In the genomic region with DNA sequence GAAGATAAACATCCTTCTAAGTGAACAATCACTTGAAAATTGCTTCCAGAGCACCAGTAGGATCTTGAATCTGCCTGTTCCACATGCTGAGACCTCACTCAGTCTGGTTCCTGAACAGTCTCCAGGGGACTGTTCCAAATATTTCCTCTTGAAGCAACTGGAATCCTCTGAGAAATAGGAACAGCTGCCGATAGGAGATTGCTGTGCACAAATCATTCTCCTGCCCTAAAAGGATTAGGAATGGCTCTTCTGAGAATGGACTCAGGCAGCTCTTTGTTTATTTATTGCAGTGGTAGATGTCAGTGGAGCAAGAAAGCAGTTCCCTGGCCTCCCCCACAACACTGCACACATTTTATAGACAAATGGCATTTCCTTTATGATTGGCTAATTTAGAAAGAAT, we compare ENCODE assay signal across 27 mouse cellular contexts. TPM values are rescaled to one million over a fixed set of nuclear protein-coding genes. Genes with fewer than 3 reads are reported as not detected.
A peak's percentile ranks its signal among the peaks of the same experiment; 100 is the strongest.
DNase-seq lines count a peak whose midpoint lies in the region; ATAC-seq and TF ChIP-seq lines count a peak whose summit lies in the region.
"Had no signal": no experiment of that assay in that cellular context is flagged by ENCODE, and none has a peak within 500 bp of the region (broad histone marks: within the 10 kb centered on the region; RNA-seq: fewer than 3 reads in every experiment).

No protein-coding gene starts in this region.

- intact Hi-C loops in heart, postnatal 36 days (cut with DNase I), result no loop called here

- no peak overlapping the region for H3K4me3 ChIP-seq in lung, postnatal 0 days (ENCODE audit: low read depth, low read length)
- no peak overlapping the region for H3K4me3 ChIP-seq in lung, adult 2 months (replicated peaks; ENCODE audit: extremely low read depth, low read depth, low read length)
- no peak overlapping the region for H3K4me3 ChIP-seq in neural tube, embryonic 12.5 days
- H3K4me3 ChIP-seq in neural tube, embryonic 14.5 days (ENCODE audit: low read depth, low read length), result no peak overlapping the region
- H3K4me3 ChIP-seq: forebrain, embryonic 10.5 days; heart, adult 2 months; heart, embryonic 13.5 days; hindbrain, embryonic 15.5 days; intestine, embryonic 15.5 days; layer of hippocampus, adult 2 months; limb, embryonic 12.5 days; liver, embryonic 12.5 days had no signal

- H3K4me1 ChIP-seq in lung, postnatal 0 days (ENCODE audit: insufficient read depth, low read depth, low read length), result no peaks in the 10 kb centered on the region
- no peaks in the 10 kb centered on the region for H3K4me1 ChIP-seq in lung, adult 2 months (ENCODE audit: control insufficient read depth, insufficient read depth, low read length)
- H3K4me1 ChIP-seq in neural tube, embryonic 12.5 days, result peaks cover 7% of the 10 kb centered on the region; the same call in 1 of the 2 replicates
- H3K4me1 ChIP-seq in neural tube, embryonic 14.5 days (ENCODE audit: control insufficient read depth, insufficient read depth, low read length), result no peaks in the 10 kb centered on the region
- H3K4me1 ChIP-seq: forebrain, embryonic 10.5 days; heart, embryonic 13.5 days; hindbrain, embryonic 15.5 days; liver, embryonic 12.5 days had no signal

- peak; percentile 8 to 11 for DNase-seq in heart, adult 18-20 months
- DNase-seq in heart, postnatal 36 days, result no peak
- peak; percentile 15 for DNase-seq in lung, postnatal 0 days (ENCODE audit: low spot score)
- no peak for DNase-seq in lung, adult 2 months
- no peak for DNase-seq in neural tube, embryonic 10.5 days (ENCODE audit: extremely low spot score, low spot score)
- DNase-seq in urinary bladder, postnatal 25 days (ENCODE audit: low spot score), result no peak
- DNase-seq: adrenal gland, postnatal 25 days; cerebellum, adult 11-12 months; cerebellum, postnatal 10 days; gastrocnemius, postnatal 14 days; heart, adult 2 months; heart, postnatal 4 days; kidney, adult 8-10 months; kidney, postnatal 14 days; lung, adult 18-20 months; thymus, adult 18-20 months; thymus, postnatal 36 days had no signal

- no peaks in the 10 kb centered on the region for H3K27me3 ChIP-seq in lung, postnatal 0 days (replicated peaks; ENCODE audit: insufficient read depth, low read length)
- no peaks in the 10 kb centered on the region for H3K27me3 ChIP-seq in neural tube, embryonic 12.5 days (replicated peaks)
- no peaks in the 10 kb centered on the region for H3K27me3 ChIP-seq in neural tube, embryonic 14.5 days (ENCODE audit: control insufficient read depth, insufficient read depth, low read length)
- H3K27me3 ChIP-seq: heart, embryonic 13.5 days; hindbrain, embryonic 15.5 days; intestine, embryonic 15.5 days; limb, embryonic 12.5 days; liver, embryonic 12.5 days had no signal

- TF ChIP-seq EP300 in lung, postnatal 0 days (IDR thresholded peaks at IDR 0.05), result no peak

- 29% methylated on average over 1 of the region's 1 CpGs for WGBS in lung, postnatal 0 days
- WGBS in lung, adult 2 months, result 43% methylated on average over 1 of the region's 1 CpGs
- WGBS in neural tube, embryonic 12.5 days, result 11% methylated on average over 1 of the region's 1 CpGs
- WGBS in neural tube, embryonic 14.5 days, result 3% methylated on average over 1 of the region's 1 CpGs

- H3K9me3 ChIP-seq in lung, postnatal 0 days (ENCODE audit: low read length), result no peaks in the 10 kb centered on the region
- no peaks in the 10 kb centered on the region for H3K9me3 ChIP-seq in neural tube, embryonic 12.5 days
- no peaks in the 10 kb centered on the region for H3K9me3 ChIP-seq in neural tube, embryonic 14.5 days (ENCODE audit: control insufficient read depth, low read length)
- H3K9me3 ChIP-seq: forebrain, embryonic 10.5 days; heart, embryonic 13.5 days; hindbrain, embryonic 15.5 days; intestine, embryonic 15.5 days; limb, embryonic 12.5 days; liver, embryonic 12.5 days had no signal

- ATAC-seq in lung, postnatal 0 days, result 0 out of 2 replicates have a peak, but pooled peaks have one; percentile 16
- peak; percentile 17; the same call in 1 of the 2 replicates for ATAC-seq in neural tube, embryonic 12.5 days (ENCODE audit: low FRiP score, low read depth)
- peak; percentile 60; the same call in 1 of the 2 replicates for ATAC-seq in neural tube, embryonic 14.5 days (ENCODE audit: low read depth)
- ATAC-seq: forebrain, embryonic 16.5 days; intestine, embryonic 15.5 days; liver, embryonic 12.5 days had no signal

- no peak for TF ChIP-seq CTCF in lung, postnatal 0 days (IDR thresholded peaks at IDR 0.05)
- TF ChIP-seq CTCF in lung, adult 2 months (IDR thresholded peaks at IDR 0.05; ENCODE audit: insufficient read depth, low read length), result no peak

- H3K4me2 ChIP-seq in lung, postnatal 0 days (replicated peaks; ENCODE audit: low read depth, low read length), result no peak overlapping the region
- H3K4me2 ChIP-seq in neural tube, embryonic 12.5 days (replicated peaks), result no peak overlapping the region
- no peak overlapping the region for H3K4me2 ChIP-seq in neural tube, embryonic 14.5 days (ENCODE audit: low read depth, low read length)
- H3K4me2 ChIP-seq: heart, embryonic 13.5 days; hindbrain, embryonic 15.5 days; intestine, embryonic 15.5 days; limb, embryonic 12.5 days; liver, embryonic 12.5 days had no signal

- no peaks in the 10 kb centered on the region for H3K36me3 ChIP-seq in lung, postnatal 0 days (ENCODE audit: insufficient read depth, low read length)
- H3K36me3 ChIP-seq in neural tube, embryonic 12.5 days, result no peaks in the 10 kb centered on the region
- no peaks in the 10 kb centered on the region for H3K36me3 ChIP-seq in neural tube, embryonic 14.5 days (ENCODE audit: control insufficient read depth, insufficient read depth, low read length)
- H3K36me3 ChIP-seq: forebrain, embryonic 10.5 days; heart, embryonic 13.5 days; hindbrain, embryonic 15.5 days; intestine, embryonic 15.5 days; limb, embryonic 12.5 days; liver, embryonic 12.5 days had no signal

- no peak overlapping the region for H3K9ac ChIP-seq in lung, postnatal 0 days (replicated peaks; ENCODE audit: low read depth)
- H3K9ac ChIP-seq in neural tube, embryonic 12.5 days, result no peak overlapping the region
- H3K9ac ChIP-seq in neural tube, embryonic 14.5 days (replicated peaks; ENCODE audit: low read depth, low read length), result no peak overlapping the region
- H3K9ac ChIP-seq: heart, embryonic 13.5 days; hindbrain, embryonic 15.5 days; intestine, embryonic 15.5 days; limb, embryonic 12.5 days; liver, embryonic 12.5 days had no signal

- no peak overlapping the region for H3K27ac ChIP-seq in lung, postnatal 0 days (ENCODE audit: low read length)
- H3K27ac ChIP-seq in neural tube, embryonic 12.5 days, result no peak overlapping the region
- no peak overlapping the region for H3K27ac ChIP-seq in neural tube, embryonic 14.5 days (ENCODE audit: low read depth, low read length)
- H3K27ac ChIP-seq: forebrain, embryonic 10.5 days; heart, adult 2 months; heart, embryonic 13.5 days; hindbrain, embryonic 15.5 days; intestine, embryonic 15.5 days; layer of hippocampus, adult 2 months; limb, embryonic 12.5 days; liver, embryonic 12.5 days had no signal

- no peak for TF ChIP-seq POLR2A in lung, adult 2 months (IDR thresholded peaks at IDR 0.05; ENCODE audit: borderline replicate concordance, extremely low read depth, low read depth, low read length)

RNA-seq across cellular contexts. Expression of a gene that starts 10.9 kb away (rescaled TPM):
- under 1 TPM; 0.42 to 0.46 TPM for total RNA-seq in heart, adult 18-20 months (2021)
- under 1 TPM; 0.47 to 0.65 TPM for total RNA-seq in heart, postnatal 36 days (2021)
- 0.77 and 0.78 TPM in 2 replicates for polyA plus RNA-seq in lung, postnatal 0 days (2015; fragmentation: Nextera tagmentation; extraction: Ambion mirVana)
- polyA plus RNA-seq in lung, adult 2 months (2012; rRNA removed), result 2.1 and 2.7 TPM in 2 replicates
- polyA plus RNA-seq in neural tube, embryonic 12.5 days (2016; fragmentation: Nextera tagmentation; extraction: Ambion mirVana), result 12.2 and 13.1 TPM in 2 replicates
- 21.4 and 25.8 TPM in 2 replicates for polyA plus RNA-seq in neural tube, embryonic 14.5 days (2014; fragmentation: Nextera tagmentation; extraction: Ambion mirVana)

Comparison
In these comparisons a context has a peak if more than half of its experiments do, and no peak if none do; other contexts are left out.
1. DNase-seq: peak in heart, adult 18-20 months (2 of 2) and lung, postnatal 0 days (single experiment); none in heart, postnatal 36 days (0 of 2), lung, adult 2 months (single experiment), neural tube, embryonic 10.5 days (single experiment) and urinary bladder, postnatal 25 days (single experiment).
2. Peak in every context shown above with its lines, with median percentiles within 50 percentile points of each other: ATAC-seq.